Mouse (Mus musculus) right cerebral cortex, adult 2 months (tissue): ENCODE data around the gene Etv6.

Source experiments
- DNase-seq, 2 experiments: peaks; one replicate each; pipeline ENCODE4 v3.0.0; 2021 to 2022; ENCODE audit warnings: low spot score in 2 of 2

Etv6 gene

GRCm38 (mm10) chr6:134043545-134043944 is 8.0 kb downstream of the Etv6 start:
- no peak for DNase-seq

GRCm38 (mm10) chr6:134045092-134045868 is 9.8 kb downstream of the Etv6 start:
- DNase-seq = no peak

GRCm38 (mm10) chr6:134046136-134046535 is 10.6 kb downstream of the Etv6 start:
- no peak for DNase-seq

GRCm38 (mm10) chr6:134047249-134047648 is 11.7 kb downstream of the Etv6 start:
- DNase-seq = no peak

GRCm38 (mm10) chr6:134047974-134048373 is 12.5 kb downstream of the Etv6 start:
- no peak for DNase-seq

- no peak for DNase-seq
Observed at GRCm38 (mm10) chr6:134048965-134049364, 13.5 kb downstream of the Etv6 start.

GRCm38 (mm10) chr6:134050466-134050865 is 15.0 kb downstream of the Etv6 start:
- no peak for DNase-seq

GRCm38 (mm10) chr6:134051950-134052349 is 16.4 kb downstream of the Etv6 start:
- DNase-seq = no peak

GRCm38 (mm10) chr6:134053146-134053545 is 17.6 kb downstream of the Etv6 start:
- DNase-seq = no peak

GRCm38 (mm10) chr6:134053566-134053965 is 18.1 kb downstream of the Etv6 start:
- no peak for DNase-seq

- DNase-seq = no peak
Observed at GRCm38 (mm10) chr6:134055588-134055987, 20.1 kb downstream of the Etv6 start.

GRCm38 (mm10) chr6:134058451-134058850 is 23.0 kb downstream of the Etv6 start:
- no peak for DNase-seq

- DNase-seq = no peak
Observed at GRCm38 (mm10) chr6:134058886-134059551, 23.5 kb downstream of the Etv6 start.

GRCm38 (mm10) chr6:134059552-134059891 is 24.0 kb downstream of the Etv6 start:
- DNase-seq = peak; percentile 46 to 56

- DNase-seq = no peak
Observed at GRCm38 (mm10) chr6:134060036-134060435, 24.5 kb downstream of the Etv6 start.

GRCm38 (mm10) chr6:134060811-134061210 is 25.3 kb downstream of the Etv6 start:
- no peak for DNase-seq

GRCm38 (mm10) chr6:134065018-134065725 is 29.7 kb downstream of the Etv6 start:
- DNase-seq = no peak

- DNase-seq = no peak
Observed at GRCm38 (mm10) chr6:134066112-134066511, 30.6 kb downstream of the Etv6 start.

- DNase-seq = no peak
Observed at GRCm38 (mm10) chr6:134066996-134067395, 31.5 kb downstream of the Etv6 start.

GRCm38 (mm10) chr6:134067536-134067935 is 32.0 kb downstream of the Etv6 start:
- no peak for DNase-seq

- no peak for DNase-seq
Observed at GRCm38 (mm10) chr6:134072439-134072838, 36.9 kb downstream of the Etv6 start.

- no peak for DNase-seq
Observed at GRCm38 (mm10) chr6:134072906-134073305, 37.4 kb downstream of the Etv6 start.

GRCm38 (mm10) chr6:134074353-134074752 is 38.9 kb downstream of the Etv6 start:
- DNase-seq = no peak
